Mouse (Mus musculus) embryonic fibroblast, embryonic 13.5 days (primary cell): Measurements from ENCODE around the gene Stat1.

Experiments used
- CTCF ChIP-seq: IDR thresholded peaks from 2 replicates; pipeline ENCODE4 v1.5.1; 2011; ENCODE audit warnings: mild to moderate bottlenecking, control low read depth, low read length, moderate library complexity, borderline replicate concordance; ENCODE audit not compliant: insufficient read depth
- POLR2A ChIP-seq: IDR thresholded peaks from 2 replicates; pipeline ENCODE4 v1.6.1; 2011; ENCODE audit warnings: low read depth, mild to moderate bottlenecking, control low read depth, low read length, moderate library complexity

- TF ChIP-seq CTCF: no peak
- TF ChIP-seq POLR2A: no peak
These were observed 951 bp downstream of the Stat1 start for GRCm38 (mm10) chr1:52120191-52120590.
